Mouse (Mus musculus) c-Kit-positive CD71-positive TER-119-positive erythroid progenitor cells, embryonic 14.5 days (primary cell): Measurements from ENCODE around the gene Prrc2b.
A peak's percentile ranks its signal among the peaks of the same experiment; 100 is the strongest.

Experiments used
- DNase-seq: peaks from one replicate; pipeline ENCODE4 v3.0.0-alpha.2; 2013; ENCODE audit warnings: low spot score

Prrc2b gene

GRCm38 (mm10) chr2:32162646-32163045, 11.8 kb downstream of the Prrc2b start:
- no peak for DNase-seq

DNA sequence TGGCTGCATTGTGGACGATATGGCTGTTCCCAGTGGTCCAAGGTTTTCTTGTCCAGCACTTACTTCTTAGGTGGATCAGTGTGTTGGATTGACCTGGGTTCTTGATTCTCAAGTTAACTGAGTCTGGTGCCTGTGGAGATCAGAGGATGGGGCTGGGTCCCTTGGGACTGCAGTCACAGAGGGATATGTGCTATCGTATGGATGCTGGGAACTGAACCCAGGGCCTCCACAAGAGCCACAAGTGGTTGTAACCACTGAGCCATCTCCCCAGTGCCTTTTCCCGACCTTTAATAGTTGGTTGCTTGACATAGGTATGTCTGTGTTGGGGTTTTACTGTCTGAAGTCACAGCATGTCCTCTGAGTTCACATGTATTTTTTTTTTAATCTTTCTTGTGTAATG, 12.2 kb downstream of the Prrc2b start:
- no peak for DNase-seq

DNA sequence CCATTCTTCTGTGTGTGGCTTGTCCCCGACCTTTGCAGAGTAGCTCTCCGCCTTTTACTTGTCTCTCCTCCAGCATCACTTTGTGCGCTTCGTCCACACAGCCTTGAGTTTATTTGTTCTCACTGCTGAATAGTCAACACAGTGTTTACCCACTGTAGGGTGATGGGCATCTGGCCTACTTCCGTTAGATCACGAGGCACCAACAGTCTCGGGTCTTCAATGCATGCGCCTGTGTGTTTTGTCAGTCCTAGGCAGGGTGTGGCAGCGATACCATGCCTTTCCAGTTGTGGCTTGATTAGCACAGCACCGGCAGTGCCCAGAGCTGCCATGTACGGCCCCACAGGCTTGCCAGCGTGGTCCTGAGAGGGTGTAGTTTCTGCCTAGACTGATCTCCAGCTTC, 13.6 kb downstream of the Prrc2b start:
- peak; percentile 42 for DNase-seq

DNA sequence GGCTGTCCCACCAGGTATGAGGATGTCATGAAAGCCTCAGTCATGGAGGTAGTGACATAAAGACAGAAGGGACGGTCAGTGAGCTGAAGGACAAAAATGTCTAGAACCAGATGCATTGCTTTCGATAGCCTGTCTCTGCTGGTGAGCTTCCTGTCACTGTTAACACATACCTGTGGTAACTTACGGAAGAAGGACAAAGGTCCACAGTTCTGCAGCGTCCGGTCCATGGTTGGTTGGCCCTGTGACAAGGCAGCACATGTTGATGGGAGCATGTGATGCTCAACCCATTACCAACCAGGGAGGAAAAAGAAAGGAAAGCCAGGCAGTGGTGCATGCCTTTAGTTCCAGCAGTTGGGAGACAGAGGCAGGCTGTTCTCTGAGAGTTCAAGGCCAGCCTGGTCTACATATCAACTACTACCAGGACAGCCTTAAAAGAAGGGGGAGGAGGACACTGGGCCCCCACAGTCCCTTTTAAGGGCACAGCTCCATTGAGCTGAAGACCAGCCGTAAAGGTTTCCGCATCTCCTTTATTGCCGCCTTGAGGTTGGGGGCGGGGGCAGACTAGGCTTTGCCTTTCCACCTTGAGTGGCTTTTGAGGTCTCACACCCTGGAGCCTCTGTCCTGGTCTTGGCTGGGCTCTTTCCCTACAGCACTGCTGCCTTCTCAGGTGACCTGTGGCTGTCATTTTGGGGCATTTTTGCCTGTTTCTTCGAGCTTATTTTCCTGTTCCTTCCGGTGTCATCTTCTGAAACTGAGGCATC, 14.3 kb downstream of the Prrc2b start:
- DNase-seq, result no peak

DNA sequence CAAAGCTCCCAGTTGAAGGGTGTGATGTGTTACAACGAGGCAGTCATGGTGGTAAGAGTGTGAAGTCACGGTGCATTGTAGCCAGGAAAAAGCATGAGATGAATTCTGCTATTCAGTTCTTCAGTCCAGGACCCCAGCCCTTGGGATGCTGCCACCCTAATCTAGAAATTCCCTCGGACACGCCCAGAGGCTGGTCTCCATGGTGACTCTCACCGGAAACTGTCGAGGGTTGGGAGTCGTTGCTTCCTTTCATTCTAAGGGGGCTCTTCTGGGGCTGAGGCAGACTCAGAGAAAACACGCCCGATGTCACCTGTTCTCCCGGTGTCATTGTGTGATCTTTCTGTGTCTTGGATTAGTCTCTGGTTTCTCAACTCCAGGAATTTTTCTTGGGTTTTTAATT, 15.7 kb downstream of the Prrc2b start:
- DNase-seq, result no peak

GRCm38 (mm10) chr2:32167034-32167770, 16.3 kb downstream of the Prrc2b start:
- no peak for DNase-seq

GRCm38 (mm10) chr2:32167819-32168218, 16.9 kb downstream of the Prrc2b start:
- DNase-seq, result no peak

DNA sequence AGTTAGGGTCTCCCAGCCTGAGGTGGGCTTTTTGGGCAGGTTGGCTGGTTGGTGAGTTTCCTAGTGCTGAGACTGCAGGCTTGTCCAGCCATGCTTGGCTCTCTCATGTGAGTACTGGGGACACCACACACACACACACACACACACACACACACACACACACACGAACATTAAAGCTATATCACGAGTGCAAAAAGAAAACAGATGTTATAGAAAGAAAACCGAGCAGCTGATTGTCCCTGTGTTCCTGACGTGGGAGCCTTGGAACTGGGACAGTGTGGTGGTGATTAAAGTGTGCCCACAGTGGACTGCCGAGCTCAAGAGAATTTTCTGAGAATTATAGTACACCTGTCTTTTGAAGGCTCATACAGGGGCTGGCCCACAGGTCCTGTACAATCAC, 18.4 kb downstream of the Prrc2b start:
- DNase-seq, result no peak

DNA sequence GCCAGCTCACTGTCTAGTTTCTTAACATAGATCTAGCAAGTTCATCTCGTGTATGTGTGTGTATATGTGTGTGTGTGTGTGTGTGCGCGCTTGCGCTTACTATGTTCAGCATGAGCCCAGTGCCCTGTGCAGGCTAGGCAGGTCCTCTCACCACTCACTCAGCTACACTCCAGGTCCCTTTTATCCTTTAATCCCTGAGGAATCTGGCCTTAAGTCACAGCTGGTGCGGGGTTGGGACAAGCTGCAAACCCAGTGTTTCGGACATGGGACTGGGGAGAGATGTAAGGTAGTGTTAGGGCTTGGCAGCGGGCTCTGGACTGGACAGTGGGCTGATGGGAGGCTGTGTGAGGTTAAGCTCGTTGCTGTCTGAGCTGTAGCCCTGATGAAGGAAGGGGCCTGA, 19.1 kb downstream of the Prrc2b start:
- DNase-seq, result no peak

DNA sequence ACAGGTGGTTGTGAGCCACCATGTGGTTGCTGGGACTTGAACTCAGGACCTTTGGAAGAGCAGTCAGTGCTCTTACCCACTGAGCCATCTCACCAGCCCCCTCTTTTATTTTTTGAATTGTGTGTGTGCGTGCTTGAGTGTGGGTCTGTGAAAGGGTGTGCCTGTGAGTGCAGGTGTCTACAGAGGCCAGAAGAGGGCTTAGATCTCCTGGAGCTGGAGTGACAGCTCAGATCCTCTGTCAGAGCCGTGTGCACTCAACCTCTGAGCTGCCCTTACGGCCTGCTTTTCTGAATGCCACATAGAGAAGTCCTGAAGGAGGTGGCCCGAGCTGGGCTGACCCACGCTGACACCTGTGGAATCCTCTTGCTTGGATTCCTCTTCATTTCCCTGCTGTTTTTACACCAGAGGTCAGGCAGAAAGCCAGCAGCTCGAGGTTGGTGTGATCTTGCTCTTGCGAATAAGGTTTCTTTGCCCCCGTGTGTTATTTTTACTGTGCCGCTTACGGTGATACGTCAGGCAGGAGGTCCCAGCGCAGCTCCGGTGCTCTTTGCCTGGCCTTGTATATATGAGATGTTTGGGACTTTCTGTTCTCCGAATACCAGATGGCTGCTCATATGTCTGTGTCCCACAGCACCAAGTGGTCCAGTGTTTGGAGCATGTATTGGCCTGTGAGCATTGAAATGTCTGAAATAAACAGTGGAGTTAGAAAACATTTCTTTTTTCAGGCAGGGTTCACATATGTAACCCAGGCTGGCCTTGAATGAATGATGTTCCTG, 21.0 kb downstream of the Prrc2b start:
- DNase-seq, result no peak

- no peak for DNase-seq
Measured at GRCm38 (mm10) chr2:32174170-32174741, 23.4 kb downstream of the Prrc2b start.

DNA sequence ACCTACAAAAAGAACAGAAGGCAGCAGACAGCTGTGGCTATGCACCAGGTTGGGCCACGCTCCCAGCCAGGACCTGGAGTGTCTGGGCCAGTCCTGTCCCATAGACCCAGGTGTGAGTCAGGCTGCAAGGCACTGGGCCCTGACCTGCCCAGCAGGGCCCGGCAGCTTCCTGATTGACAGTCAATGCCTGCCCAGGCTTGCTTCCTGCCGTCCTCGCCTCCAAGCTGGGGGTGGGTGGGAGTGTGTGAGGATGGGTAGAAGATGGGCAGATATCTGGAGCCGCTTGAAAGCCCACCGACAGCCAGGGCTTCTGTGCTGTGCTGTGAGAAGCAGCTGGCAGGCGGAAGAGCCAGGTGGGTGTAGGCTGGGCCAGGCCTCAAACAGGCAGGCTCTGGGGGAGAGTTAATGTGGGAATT, 24.2 kb downstream of the Prrc2b start:
- DNase-seq, result no peak

- DNase-seq, result no peak
Measured at GRCm38 (mm10) chr2:32175508-32175907, 24.6 kb downstream of the Prrc2b start.

DNA sequence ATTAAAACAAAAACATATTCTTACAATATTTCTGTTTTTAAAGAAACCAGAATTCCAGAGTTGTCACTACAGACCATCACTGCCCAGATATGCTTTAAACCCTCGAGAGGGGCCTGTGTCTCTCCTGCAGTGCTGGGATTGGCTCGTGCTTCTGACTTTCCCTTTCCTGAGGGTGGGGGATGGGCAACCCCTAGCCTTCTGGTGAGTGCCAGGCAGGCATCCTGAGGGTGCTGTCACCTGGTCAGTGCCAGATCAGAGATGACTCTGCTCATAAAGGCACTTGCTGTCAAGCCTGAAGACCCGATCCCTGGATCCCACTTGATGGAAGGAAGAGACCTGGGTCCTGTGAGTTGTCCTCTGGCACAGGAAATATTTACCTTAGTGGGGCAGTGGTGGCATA, 26.0 kb downstream of the Prrc2b start:
- no peak for DNase-seq

- no peak for DNase-seq
Measured at GRCm38 (mm10) chr2:32177397-32178060, 26.6 kb downstream of the Prrc2b start.

DNA sequence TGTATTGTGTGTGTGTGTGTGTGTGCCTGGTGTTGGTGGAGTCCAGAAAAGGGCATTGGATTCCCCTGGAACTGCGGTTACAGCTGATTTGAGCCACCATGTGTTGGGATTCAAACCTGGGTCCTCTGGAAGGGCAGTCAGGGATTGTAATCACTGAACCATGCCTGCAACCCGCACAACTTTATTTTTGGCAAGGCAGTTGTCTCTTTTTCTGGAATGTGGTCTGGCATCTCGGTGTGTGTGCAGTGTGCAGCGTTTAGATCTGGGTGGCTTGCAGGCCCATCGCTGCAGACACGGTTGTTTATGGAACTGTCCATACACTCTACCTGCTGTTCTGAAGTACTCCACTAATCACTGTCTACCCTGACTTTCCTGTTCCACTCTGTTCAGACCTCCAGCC, 28.5 kb downstream of the Prrc2b start:
- DNase-seq, result no peak

- DNase-seq, result no peak
Measured at GRCm38 (mm10) chr2:32180127-32180526, 29.2 kb downstream of the Prrc2b start.

DNA sequence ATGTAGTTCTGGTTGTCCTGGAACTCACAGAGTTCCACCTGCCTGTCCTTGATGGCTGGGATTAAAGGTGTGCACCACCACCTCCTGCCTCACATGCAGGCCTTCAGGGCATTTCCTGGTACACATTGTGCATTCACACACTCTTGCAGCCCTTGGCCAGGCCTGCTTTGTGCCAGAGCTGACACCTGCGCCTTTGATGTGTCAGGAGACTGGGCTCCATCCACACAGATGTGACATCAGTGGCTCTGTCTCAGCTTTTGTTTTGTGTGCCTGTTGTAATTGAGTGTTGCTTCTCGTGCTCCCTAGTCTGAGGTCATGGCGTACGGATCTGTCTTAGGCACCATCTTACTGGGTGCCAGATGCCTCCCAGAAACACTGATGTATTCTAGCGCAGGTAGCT, 30.5 kb downstream of the Prrc2b start:
- no peak for DNase-seq

- no peak for DNase-seq
Measured at GRCm38 (mm10) chr2:32182119-32182518, 31.2 kb downstream of the Prrc2b start.

DNA sequence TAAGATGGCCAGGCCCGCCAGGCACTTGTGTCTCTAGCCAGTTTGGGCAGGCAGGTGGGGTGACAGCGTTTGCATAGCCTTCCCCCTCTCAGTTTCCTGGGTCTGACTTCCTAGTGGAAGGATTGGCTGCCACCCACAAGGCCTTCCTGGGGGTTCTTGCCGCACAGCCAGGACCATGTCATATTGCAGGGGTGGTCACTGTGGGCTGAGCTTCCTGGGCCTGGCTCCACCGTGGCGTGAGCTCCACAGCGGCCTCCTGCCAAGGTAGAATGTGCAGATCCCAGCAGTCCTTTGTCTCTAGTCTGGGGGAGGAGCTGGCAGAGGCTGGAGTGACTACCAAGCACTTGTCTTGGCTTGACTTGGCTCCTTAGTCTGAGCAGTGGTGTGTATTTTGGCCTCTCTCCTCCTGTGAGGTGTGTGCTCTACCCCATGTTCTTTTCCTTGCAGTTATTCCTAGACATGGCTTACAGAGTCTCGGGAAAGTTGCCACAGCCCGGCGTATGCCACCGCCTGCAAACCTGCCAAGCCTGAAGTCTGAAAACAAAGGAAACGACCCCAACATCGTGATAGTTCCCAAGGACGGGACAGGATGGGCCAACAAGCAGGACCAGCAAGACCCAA, 31.9 kb downstream of the Prrc2b start:
- DNase-seq, result no peak

GRCm38 (mm10) chr2:32187019-32187551, 36.2 kb downstream of the Prrc2b start:
- no peak for DNase-seq
